Mouse (Mus musculus) frontal cortex, adult (tissue): Measurements from ENCODE around the gene Mrps27.
A peak's percentile ranks its signal among the peaks of the same experiment; 100 is the strongest.

Source experiments
- ATAC-seq: cut with Nextera tagmentation; 2 replicates; pipeline ENCODE4 v1.9.2; 2017; ENCODE audit warnings: mild to moderate bottlenecking, moderate library complexity, mixed read lengths; ENCODE audit not compliant: low TSS enrichment

Gene Mrps27

DNA sequence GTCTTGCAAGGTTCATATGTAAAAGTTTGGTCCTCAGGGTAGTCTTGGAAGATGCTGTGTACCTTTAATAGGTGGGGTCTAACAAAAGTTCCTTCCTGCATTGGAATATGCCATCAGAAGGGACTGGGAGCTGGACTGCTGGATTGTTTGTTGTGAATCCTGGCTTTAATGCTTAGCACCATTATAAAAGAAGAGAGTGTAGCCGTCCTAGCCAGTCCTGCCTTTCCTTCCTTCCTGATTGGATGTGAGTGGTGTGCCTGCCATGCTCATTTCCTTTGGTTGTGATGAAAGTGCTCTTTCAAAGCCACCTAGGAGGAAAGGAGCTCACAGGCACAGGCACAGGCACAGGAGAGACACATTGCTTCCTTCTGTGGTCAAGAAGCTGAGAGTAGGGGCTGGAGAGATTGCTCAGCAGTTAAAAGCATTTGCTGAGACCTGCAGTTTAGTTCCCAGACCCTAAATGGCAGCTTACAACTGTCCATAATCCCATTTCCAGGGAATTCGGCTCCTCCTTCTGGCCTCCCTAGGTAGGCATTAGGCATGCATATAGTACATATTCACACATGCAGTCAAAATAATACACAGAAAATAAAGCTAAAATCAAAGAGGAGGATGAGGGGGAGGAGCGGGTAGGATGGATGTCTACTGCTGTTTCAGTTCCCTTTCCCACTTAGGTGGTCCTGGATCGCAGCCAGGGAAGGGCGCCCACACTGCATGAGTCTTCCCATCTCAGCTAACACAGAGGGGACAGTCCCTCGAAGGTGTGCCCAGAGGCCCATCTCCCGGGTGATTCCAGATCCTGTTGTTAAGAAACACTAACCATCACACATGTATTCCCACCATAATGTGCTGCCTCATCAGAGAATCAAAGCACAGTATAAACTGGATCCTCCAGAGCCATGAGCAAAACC, 43.6 kb downstream of the Mrps27 start:
- peak; percentile 61; the same call in 1 of the 2 replicates for ATAC-seq

DNA sequence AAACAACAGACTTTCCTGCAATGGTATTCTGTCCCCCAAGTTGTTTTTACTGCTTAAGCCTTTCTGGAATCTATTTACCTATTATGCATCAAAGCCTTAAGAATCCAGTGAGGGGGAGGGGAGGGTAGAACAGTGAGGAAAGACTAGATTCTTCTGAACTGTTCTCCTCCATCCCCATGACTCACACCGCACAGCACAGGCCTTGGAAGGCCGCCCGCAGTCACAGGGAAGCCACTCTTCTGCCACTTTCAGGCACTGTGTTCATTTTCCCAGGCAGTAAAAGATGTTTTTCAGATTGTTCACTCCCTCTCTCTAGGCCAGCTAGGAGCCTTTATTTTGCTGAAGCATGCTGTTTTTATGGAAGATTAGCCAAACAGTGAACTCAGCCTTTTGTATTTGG, 46.8 kb downstream of the Mrps27 start:
- peak; percentile 87 for ATAC-seq

DNA sequence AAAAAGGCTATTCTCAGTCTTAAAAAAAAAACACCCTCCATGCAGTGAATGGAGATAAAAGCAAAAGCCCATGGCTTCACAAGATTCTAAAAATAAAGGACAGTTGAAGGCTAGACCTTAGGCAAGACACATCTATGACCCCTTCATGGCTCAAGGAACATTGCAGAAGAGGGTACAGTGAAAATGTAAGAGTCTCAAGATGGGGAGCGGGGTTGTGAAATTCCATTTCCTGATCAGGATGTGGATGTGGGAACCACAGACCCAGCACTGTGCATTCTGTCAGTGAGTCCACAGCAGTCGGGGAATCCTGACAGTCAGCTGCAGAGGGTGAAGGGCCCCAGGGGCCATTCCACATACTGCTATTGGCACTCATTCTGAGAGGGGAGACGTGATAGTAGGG, 48.5 kb downstream of the Mrps27 start:
- ATAC-seq = no peak

DNA sequence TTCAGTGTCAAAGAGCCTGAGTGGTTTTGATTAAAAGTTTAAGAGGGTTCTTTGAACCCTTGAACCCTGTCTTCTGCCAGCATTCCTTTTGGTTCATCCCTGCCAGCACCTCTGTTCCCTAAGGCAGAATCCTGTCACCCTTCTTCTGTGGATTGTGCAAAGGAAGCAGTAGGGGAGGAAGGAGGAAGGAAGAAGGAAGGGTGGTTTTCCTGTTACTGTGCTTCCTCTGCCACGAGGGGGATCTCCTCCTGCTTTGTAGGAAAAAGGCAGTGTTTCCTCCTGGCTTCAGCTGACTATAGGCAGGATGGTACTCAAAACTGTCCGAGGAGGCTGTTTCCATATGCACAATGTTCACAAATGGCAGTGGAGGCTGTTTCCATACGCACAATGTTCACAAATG, 50.1 kb downstream of the Mrps27 start:
- ATAC-seq = no peak

DNA sequence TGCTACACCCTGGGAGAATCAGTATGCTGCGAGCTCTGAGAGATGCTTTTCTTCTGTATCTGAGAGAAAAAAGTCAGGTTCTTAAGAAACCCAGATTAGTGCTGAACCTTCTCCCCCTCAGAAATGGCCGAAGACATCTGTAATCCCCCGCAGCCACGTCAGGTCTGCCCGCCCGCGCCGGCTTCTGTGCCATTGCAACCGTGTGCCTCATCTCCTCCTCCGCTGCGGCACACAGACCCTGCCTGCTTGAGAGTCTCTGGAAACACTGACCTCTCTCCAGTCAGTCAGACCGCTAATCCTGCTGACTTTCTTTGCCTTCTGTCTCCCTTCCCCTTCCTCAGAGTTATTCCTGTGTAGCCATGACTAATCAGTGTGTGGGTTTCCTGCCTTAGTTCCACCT, 50.9 kb downstream of the Mrps27 start:
- ATAC-seq = no peak

DNA sequence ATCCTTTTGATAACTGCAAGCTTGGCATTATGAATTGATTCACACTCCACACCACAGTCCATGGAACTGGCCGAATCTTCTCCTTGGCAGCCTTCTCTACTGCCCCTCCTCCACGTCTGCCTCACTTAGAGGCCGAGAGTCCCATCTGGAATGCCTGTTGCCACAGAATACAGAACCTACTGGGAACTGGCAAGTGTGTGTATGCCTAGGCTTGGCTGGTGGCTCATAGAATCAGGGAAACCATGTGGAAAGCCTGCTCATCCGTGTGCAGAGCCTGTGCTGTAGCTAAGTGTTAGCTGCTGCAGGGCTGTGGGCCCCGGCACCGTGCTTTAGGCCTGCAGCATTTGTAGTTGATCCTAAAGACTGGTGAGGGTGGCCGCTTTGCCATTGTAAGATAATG, 52.6 kb downstream of the Mrps27 start:
- ATAC-seq = peak; percentile 81

DNA sequence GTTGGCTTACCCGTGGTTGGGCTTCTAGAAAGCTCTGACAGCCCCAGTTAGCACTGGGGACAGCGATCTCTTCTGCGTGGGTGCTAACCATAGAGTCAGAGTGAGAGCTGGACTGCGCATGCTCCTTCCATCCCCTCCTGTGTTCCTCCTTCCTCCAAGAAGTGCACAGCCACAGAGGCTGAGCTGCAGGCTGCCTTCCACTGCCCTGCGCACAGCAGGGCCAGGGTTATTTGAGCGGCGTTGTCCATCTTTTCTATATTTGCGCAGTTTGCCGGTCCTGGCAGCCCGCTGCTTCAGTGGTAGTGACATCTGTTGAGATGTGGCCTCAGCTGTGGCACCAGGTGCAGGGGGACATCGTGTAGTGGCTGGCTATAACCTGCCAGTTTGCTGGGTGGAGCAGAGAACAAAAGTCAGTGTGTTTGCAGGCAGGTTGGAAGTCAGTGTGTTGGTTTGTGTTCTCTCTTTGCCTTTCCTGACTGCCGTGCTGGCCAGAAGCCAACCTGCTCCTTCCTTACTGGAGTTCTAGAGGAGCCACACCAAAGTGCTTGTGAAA, 53.6 kb downstream of the Mrps27 start:
- ATAC-seq = no peak

DNA sequence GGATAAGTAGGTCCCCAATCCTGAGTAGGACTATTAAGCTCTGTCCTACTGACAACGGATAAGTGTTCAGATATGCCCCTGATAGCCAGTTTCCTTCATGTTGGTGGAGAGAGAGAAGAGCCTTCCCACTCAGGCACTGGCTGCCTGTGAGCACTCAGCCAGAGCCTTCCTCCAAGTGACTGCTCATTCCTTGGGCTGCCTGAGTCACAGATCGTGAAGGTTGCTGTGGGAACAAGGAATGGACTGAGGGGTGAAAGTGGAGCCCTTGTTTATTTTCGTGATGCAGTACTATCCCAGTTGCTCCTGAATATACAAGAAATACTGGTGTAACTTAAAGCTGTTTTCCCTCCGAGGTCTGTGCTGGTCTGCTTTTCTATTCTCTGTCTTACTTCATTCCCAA, 54.8 kb downstream of the Mrps27 start:
- no peak for ATAC-seq

DNA sequence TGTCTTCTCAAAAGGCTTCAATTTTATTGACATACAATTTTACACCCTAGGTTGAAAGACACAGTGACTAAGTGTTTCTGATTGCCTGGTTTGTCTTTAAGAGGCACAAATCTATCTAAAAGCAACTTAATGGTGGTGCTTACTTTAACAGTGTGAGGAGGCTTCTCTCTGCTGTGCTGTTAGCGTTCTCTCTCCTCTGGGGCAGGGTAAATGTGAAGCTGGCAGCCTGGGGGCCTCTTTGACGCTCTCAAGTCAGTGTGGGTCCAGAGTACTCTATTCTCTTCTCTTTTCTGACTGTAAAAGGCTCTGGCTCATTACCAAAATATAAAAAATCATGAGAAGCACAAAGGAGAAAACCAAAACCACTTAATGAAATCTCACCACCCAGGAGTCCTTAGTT, 64.6 kb downstream of the Mrps27 start:
- ATAC-seq = no peak

DNA sequence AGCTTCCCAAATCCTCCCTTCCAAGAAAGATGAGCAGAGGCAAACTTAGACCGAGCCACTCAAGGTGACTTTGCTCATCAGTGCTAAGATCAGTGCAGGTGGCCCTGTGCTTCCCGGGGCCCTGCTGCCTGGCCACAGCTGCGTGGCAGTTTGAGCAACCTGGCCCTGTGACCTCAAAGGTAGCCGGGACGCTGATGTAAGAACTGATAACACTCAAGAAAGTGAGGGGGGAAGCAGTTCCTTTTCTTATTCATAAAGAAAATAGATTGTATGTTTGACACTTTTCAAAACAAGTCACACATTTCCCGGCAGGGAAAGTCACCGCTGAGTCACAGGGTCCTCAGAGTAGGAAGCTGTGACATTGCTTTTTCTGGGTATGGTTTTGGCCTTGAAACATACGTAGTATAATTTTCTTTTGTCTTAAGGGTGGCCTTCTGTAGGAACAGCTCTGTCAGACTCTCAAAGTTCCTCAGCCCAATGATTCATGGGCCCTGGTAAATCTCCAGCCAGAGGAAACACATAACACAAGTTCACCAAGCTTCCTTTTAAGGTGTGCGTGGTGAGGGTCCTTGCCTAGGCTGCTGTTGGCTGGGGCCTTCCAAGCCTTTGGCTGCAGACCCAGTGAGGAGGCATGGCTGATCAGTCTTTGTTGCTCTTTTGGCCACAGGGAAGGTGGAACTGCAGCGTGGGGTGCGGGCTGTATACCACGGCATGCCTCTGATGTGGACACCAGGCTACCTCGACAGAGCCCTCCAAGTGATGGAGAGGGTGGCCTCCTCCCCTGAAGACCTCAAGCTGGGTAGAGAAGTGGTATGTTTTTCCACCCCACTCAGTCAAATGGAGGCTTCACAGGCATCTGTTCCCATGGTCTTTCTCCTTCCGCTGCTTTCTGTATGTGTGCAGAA, 66.3 kb downstream of the Mrps27 start:
- ATAC-seq = no peak

DNA sequence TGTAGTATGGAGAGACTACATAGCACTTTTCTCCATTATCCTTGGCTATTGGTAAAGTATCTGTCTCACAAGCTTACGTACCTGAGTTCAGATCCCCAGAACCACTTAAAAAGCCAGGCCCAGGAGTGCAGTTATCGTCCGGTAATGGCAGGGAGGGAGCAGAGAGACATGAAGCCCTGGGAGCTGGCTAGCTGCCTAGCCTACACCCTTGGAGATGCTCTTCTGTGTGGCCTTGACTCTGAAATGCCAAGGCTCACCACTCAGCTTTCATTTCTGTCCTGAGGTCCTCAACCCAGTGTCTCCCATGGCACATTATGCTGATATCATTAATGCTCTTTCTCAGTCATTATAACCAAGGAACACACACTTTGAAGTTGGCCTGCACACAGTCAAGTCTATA, 67.2 kb downstream of the Mrps27 start:
- no peak for ATAC-seq

DNA sequence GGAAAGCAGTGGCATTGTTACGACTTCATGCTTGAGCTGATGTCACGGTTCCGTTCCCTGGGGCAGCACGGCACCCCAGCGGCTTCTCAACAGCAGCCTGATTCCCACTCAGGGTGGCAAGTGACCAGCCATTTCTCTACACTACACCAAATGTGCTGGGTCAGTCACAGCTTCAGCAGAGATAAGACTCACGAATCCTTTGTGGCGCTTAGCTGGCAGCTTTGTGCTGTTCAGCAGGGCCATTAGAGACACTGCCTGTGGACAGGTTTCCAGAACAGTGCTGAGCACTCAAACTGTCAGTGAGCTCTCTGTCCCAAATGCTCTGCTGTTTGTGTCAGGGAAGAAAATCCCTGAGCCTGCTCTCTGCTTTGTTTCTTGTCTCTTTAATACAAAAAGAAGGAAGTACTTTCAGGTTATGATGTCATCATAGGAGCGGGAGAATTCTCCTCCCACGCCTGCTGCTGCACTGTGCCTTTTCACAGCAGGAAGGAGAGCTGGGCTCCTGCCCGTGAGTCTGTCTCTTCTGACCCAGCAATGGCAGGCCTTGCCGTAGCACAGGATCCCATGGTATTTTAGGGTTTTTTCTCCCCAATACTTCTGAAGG, 68.0 kb downstream of the Mrps27 start:
- peak; percentile 75 for ATAC-seq

DNA sequence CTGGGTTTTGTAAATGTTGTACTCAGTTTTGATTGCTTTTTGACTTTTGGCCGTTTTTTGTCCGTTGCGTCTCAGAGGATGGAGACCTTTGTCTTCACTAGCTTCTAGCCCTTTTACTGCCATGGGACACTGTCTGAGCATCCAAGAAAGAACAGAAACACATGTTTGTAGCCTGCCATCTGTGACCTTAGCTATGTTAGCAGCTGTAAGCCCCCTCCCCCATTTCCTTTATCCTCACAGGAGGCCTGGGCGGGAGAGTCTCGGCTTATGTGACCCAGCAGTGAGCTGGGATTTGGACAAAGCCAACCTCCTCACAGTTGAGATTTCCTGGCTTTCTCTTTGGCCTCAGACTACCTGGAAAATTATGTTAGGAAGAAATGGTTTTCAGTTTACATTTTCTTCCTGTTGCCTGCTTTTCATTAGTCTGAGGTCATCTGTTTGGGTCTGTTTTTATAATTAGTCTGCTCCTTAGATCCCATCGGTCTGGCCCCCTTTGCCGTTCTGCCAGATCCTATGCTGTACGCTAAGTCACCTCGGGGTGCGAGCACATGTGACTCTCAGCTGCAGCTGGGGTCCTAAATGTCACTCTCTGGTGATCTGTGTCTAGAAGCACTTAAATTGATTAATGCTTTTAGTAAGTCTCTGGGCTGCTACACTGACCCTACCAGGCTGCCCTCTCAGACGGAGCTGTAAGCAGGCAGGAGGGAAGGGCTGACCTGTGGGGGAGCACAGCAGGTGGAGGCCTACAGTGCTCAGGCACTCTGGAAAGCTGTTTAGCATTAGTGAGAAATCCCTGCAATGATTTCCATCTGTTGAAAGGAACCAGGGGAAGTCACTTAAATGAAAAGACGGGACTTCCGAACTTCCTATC, 69.1 kb downstream of the Mrps27 start:
- no peak for ATAC-seq

DNA sequence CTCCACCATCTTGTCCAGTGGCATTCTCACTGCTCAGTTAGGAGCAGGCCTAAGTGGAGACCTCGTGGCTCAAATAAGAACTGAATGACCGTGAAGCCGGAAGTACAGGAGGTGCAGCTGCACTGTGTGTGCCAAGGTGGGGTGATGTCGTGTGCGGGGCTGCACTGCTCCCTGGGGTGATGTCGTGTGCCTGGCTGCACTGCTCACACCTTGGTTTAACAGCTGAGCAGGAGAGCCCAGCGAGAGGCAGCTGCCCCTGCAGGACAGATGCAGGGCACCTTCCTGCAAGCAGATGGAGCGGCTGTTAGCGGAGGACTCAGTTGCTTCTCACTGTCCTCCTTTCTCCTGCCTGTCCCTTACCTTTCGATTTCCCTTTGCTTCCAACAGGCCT, 69.8 kb downstream of the Mrps27 start:
- ATAC-seq = no peak

DNA sequence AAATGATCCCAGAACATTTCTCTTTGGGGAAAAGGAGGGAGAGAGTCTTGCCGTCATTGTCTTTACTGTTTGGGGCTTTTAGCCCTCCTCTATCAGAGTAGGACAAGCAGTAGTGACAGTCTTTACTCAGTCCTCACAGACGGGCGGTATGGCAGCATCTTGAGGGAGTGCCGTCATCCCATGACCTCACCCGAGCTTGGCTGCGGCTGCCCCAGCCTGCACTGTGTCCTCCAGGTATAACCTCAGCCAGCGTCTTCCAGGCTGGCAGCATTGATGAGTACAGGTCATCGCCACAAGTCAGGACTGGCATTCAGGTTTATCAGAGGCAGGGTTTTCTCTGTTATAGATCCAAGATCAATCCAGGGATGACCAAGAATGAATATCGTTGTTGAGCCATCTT, 72.0 kb downstream of the Mrps27 start:
- ATAC-seq = no peak

DNA sequence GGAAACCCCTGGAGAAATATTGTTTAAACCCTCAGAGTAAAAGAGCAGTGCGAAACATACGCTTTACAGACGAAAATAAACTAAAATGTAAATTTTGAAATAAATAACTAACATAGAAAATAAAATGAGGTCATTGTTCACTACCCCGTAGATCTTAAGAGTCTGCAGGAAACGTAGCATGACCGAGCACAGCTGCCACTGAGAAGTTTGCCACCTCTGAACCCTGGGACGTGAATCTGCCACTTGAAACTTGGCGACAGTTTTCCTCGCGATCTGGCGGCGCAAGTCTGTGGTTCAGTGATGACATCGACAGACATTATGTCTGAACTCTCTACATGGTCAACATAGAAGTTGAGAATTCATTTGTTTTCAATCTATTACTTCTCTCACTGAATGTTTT, 79.0 kb downstream of the Mrps27 start:
- ATAC-seq = no peak

DNA sequence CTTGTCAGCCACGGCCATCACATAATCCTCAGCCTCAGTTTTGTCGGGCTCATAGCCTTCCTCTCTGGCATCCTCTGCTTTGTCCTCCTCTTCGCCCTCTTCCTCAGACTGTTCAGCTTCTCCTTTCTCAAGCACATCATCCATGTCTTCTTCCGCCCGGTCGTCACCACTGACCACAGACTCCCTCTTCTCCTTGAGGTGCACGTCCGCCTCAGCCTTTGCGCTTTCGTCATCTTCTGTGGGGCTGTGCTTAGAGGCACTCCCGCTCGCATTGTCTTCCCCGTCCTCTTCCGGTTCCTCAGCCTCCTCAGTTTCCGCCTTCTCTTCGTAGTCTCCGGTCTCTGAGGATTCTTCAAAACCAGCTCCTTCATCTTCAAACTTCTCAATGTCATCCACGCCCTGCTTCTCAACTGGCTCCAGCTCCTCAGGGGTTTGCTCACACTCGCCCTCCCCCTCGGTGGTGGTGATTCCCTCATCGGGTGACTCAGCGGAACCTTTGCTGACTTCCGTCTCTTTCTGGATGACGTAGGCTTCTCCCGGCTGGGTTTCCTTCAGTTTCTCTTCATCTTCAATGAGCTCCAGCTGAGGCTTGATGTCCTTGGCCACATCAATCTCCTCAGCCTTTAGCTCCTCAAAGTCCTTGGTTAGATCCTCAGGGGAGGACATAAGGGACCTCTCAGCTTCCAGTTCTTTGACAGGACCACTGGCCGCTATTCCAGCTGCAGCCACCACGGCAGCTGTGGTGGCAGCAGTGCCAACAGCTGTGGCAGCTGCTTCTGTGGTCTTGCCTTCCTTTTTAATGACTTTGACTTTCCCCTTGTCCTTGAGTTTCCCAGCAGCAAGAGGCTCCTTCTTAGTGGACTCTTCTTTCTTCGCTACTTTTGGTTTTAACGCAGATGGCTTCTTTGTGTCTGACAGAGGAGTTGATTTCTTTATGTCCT, 88.8 kb downstream of the Mrps27 start:
- ATAC-seq = no peak

DNA sequence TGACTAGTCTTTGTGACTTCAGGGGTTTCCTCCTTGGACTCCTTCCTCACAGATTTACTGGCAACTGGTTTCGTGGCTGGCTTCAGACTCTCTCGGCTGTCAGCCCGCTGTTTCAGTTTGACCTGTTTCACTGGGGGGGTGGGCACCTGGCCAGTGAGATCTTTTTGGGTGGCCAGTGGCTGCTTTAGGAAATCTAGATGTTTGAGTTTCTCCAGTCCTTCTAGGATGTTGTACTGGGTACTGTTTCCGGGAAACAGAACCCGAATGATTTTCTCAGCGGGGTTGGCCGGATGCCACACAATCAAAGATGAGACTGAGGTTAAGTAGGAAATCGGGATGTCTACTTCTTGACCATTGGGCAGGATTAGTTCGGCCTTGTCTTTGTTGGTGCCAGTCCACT, 89.9 kb downstream of the Mrps27 start:
- no peak for ATAC-seq

DNA sequence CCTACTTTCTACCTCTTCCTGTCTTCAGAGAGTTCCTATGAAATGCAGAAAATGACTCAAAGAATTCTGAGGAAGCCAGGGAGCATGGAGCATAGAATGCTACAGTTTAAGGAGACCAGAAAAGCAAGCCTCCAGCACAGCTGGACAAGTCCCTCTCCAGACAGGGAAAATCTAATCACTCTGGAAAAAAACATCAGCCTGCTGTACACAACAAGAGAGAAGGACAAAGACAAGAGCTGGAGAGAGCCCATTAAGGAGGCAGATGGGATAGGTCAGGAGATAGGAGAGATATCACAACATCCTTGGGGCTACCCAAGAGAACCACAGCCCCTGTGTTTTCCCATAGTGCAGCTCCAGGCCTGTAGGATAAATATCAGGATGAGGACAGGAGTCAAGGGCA, 92.5 kb downstream of the Mrps27 start:
- ATAC-seq = no peak

DNA sequence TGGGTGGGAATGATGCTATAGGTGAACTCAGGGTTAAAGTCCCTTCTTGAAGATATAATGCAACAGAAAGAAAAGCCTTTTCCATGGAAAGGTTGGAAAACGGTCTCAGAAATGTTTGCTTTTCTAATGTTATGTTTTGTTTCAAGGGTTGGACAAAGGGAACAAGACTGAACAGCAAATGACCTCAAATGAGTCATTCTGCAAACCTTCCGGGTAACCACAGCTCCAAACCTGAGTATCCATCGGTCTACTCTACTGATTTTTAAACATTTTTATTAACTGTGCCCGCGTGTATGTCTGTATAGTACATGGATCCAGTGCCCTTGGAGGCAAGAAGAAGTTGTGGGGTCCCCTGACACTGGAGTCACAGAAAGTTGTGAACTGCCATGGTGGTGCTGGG, 94.8 kb downstream of the Mrps27 start:
- ATAC-seq = no peak
